Mouse (Mus musculus) cerebellum, adult 11 months (tissue): ENCODE results near the gene Ntn5.

Experiments used
- DNase-seq: peaks from one replicate; pipeline ENCODE4 v3.0.0; 2022

Ntn5 gene

GRCm38 (mm10) chr7:45713881-45714520 lies 30.2 kb downstream of the Ntn5 start:
- peak; percentile 22 for DNase-seq

GRCm38 (mm10) chr7:45714630-45715089 lies 30.8 kb downstream of the Ntn5 start:
- no peak for DNase-seq

- DNase-seq = peak; percentile 97
Observed at GRCm38 (mm10) chr7:45715090-45715708, 31.4 kb downstream of the Ntn5 start, which contains the start of gene Rpl18. Gene Rpl18 (plus strand): TSS chr7:45715457.

GRCm38 (mm10) chr7:45715741-45716459 lies 32.1 kb downstream of the Ntn5 start:
- DNase-seq = peak; percentile 29

GRCm38 (mm10) chr7:45716460-45716857 lies 32.6 kb downstream of the Ntn5 start:
- no peak for DNase-seq

GRCm38 (mm10) chr7:45716952-45717917 lies 33.4 kb downstream of the Ntn5 start:
- no peak for DNase-seq

GRCm38 (mm10) chr7:45717918-45718297 lies 34.1 kb downstream of the Ntn5 start, which contains the start of gene Sphk2:
Gene Sphk2 (minus strand): TSS chr7:45718002.
- peak; percentile 98 for DNase-seq

- no peak for DNase-seq
Observed at GRCm38 (mm10) chr7:45718331-45718730, 34.5 kb downstream of the Ntn5 start.

GRCm38 (mm10) chr7:45719180-45719579 lies 35.4 kb downstream of the Ntn5 start:
- DNase-seq = no peak

- DNase-seq = no peak
Observed at GRCm38 (mm10) chr7:45719738-45720412, 36.1 kb downstream of the Ntn5 start.

GRCm38 (mm10) chr7:45720413-45721233 lies 36.8 kb downstream of the Ntn5 start, which contains the start of gene Fam83e:
Gene Fam83e (plus strand): TSS chr7:45721212.
- DNase-seq = no peak

- no peak for DNase-seq
Observed at GRCm38 (mm10) chr7:45721234-45721571, 37.4 kb downstream of the Ntn5 start.

GRCm38 (mm10) chr7:45721642-45722347 lies 38.0 kb downstream of the Ntn5 start:
- no peak for DNase-seq

- DNase-seq = no peak
Observed at GRCm38 (mm10) chr7:45722348-45722713, 38.5 kb downstream of the Ntn5 start.

GRCm38 (mm10) chr7:45723301-45723700 lies 39.5 kb downstream of the Ntn5 start:
- DNase-seq = no peak

GRCm38 (mm10) chr7:45723781-45724180 lies 40.0 kb downstream of the Ntn5 start:
- no peak for DNase-seq

GRCm38 (mm10) chr7:45725151-45725550 lies 41.3 kb downstream of the Ntn5 start:
- DNase-seq = no peak

GRCm38 (mm10) chr7:45725713-45726112 lies 41.9 kb downstream of the Ntn5 start, which contains the start of gene Spaca4:
Gene Spaca4 (minus strand): TSS chr7:45725813.
- no peak for DNase-seq

GRCm38 (mm10) chr7:45726419-45726818 lies 42.6 kb downstream of the Ntn5 start:
- DNase-seq = no peak

- no peak for DNase-seq
Observed at GRCm38 (mm10) chr7:45727625-45728024, 43.8 kb downstream of the Ntn5 start.
